Mouse (Mus musculus) cerebellum, adult 8-10 months (tissue): ENCODE results near the gene Kbtbd12.

Source experiments
- DNase-seq: peaks from one replicate; pipeline ENCODE4 v3.0.0; 2022

The Kbtbd12 gene

GRCm38 (mm10) chr6:88637611-88638301 is at the start of gene Kbtbd12:
Gene Kbtbd12 (minus strand): TSS chr6:88637950.
- no peak for DNase-seq

- no peak for DNase-seq
Measured at GRCm38 (mm10) chr6:88683380-88684053, 45.8 kb upstream of the Kbtbd12 start.

GRCm38 (mm10) chr6:88681026-88681425 is 43.3 kb upstream of the Kbtbd12 start:
- no peak for DNase-seq

GRCm38 (mm10) chr6:88677738-88678137 is 40.0 kb upstream of the Kbtbd12 start:
- DNase-seq, result no peak

- no peak for DNase-seq
Measured at GRCm38 (mm10) chr6:88676753-88677736, 39.3 kb upstream of the Kbtbd12 start.

GRCm38 (mm10) chr6:88675815-88676214 is 38.1 kb upstream of the Kbtbd12 start:
- no peak for DNase-seq

- no peak for DNase-seq
Measured at GRCm38 (mm10) chr6:88662284-88662683, 24.5 kb upstream of the Kbtbd12 start.

GRCm38 (mm10) chr6:88661696-88662095 is 23.9 kb upstream of the Kbtbd12 start:
- DNase-seq, result no peak

- no peak for DNase-seq
Measured at GRCm38 (mm10) chr6:88647564-88648295, 10.0 kb upstream of the Kbtbd12 start.

- no peak for DNase-seq
Measured at GRCm38 (mm10) chr6:88644786-88645185, 7.0 kb upstream of the Kbtbd12 start.

GRCm38 (mm10) chr6:88641346-88641920 is 3.7 kb upstream of the Kbtbd12 start:
- DNase-seq, result no peak

- DNase-seq, result no peak
Measured at GRCm38 (mm10) chr6:88640331-88640730, 2.6 kb upstream of the Kbtbd12 start.

GRCm38 (mm10) chr6:88639921-88640320 is 2.2 kb upstream of the Kbtbd12 start:
- DNase-seq, result no peak

GRCm38 (mm10) chr6:88639372-88639920 is 1.7 kb upstream of the Kbtbd12 start:
- DNase-seq, result no peak

- DNase-seq, result no peak
Measured at GRCm38 (mm10) chr6:88638917-88639316, 1.2 kb upstream of the Kbtbd12 start.

- DNase-seq, result no peak
Measured at GRCm38 (mm10) chr6:88635881-88636754, 1.6 kb downstream of the Kbtbd12 start.

- no peak for DNase-seq
Measured at GRCm38 (mm10) chr6:88631293-88631692, 6.5 kb downstream of the Kbtbd12 start.

GRCm38 (mm10) chr6:88630560-88630959 is 7.2 kb downstream of the Kbtbd12 start:
- DNase-seq, result no peak

- no peak for DNase-seq
Measured at GRCm38 (mm10) chr6:88629821-88630220, 7.9 kb downstream of the Kbtbd12 start.

- DNase-seq, result peak; percentile 81
Measured at GRCm38 (mm10) chr6:88627317-88627811, 10.4 kb downstream of the Kbtbd12 start.

- no peak for DNase-seq
Measured at GRCm38 (mm10) chr6:88626912-88627311, 10.8 kb downstream of the Kbtbd12 start.
